Mouse (Mus musculus) urinary bladder, postnatal 36 days (tissue): ENCODE measurements around the gene Fn3krp.

Experiments
- DNase-seq, 2 experiments: peaks; one replicate each; pipeline ENCODE4 v3.0.0; 2022; ENCODE audit warnings: low spot score in 2 of 2, mixed read lengths in 1 of 2

The Fn3krp gene

GRCm38 (mm10) chr11:121442076-121442475 lies 20.9 kb downstream of the Fn3krp start:
- DNase-seq: no peak

- no peak for DNase-seq
Observed at GRCm38 (mm10) chr11:121451216-121451726, 30.1 kb downstream of the Fn3krp start.

GRCm38 (mm10) chr11:121451753-121452635 lies 30.8 kb downstream of the Fn3krp start, which contains the start of gene Tbcd:
TSS of gene Tbcd (plus strand) at chr11:121451949.
- DNase-seq: peak; percentile 95

- no peak for DNase-seq
Observed at GRCm38 (mm10) chr11:121457874-121458273, 36.7 kb downstream of the Fn3krp start.

GRCm38 (mm10) chr11:121467408-121467807 lies 46.2 kb downstream of the Fn3krp start:
- no peak for DNase-seq

- no peak for DNase-seq
Observed at GRCm38 (mm10) chr11:121474831-121475230, 53.6 kb downstream of the Fn3krp start.

GRCm38 (mm10) chr11:121475699-121476415 lies 54.7 kb downstream of the Fn3krp start:
- peak; percentile 61 to 72 for DNase-seq

GRCm38 (mm10) chr11:121479476-121480203 lies 58.4 kb downstream of the Fn3krp start:
- DNase-seq: peak in 1 of 2 experiments; percentile 16
